Mouse (Mus musculus) layer of hippocampus, postnatal 25 days (tissue): ENCODE results near the gene Dmbt1. TPM values are rescaled to one million over a fixed set of nuclear protein-coding genes. Genes with fewer than 3 reads are reported as not detected.

ENCODE experiments used
- DNase-seq, 2 experiments: peaks; one replicate each; pipeline ENCODE4 v3.0.0; 2022; ENCODE audit warnings: mixed read lengths in 2 of 2, low spot score in 1 of 2; ENCODE audit errors: extremely low spot score in 1 of 2
- total RNA-seq, 2 experiments: library from RNA; stranded (reverse); gene quantifications; 2 replicates each; pipeline ENCODE4 v1.2.3; 2021

Dmbt1 gene
- total RNA-seq, 2 experiments from 2014 or later = not detected

- DNase-seq = no peak
Measured at GRCm38 (mm10) chr7:131169099-131169498, 137.2 kb downstream of the Dmbt1 start.

Other genes starting within 250 kb of the Dmbt1 start
- 100 to 1,000 TPM in 1 of 2 experiments, 10 to 100 TPM in 1; 89.5 to 108 TPM for gene Plekha1, start 166.3 kb upstream of the Dmbt1 start, total RNA-seq
- 100 to 1,000 TPM; 214 to 291 TPM for gene Htra1, start 95.9 kb upstream of the Dmbt1 start, total RNA-seq
- gene 4933402N03Rik, start 114.3 kb downstream of the Dmbt1 start, total RNA-seq = not detected
- not detected for gene 5430419D17Rik, start 142.3 kb downstream of the Dmbt1 start, total RNA-seq